Mouse (Mus musculus) cortical plate, adult 2 months (tissue): ENCODE measurements at regions not wholly inside any gene's neighbourhood (a gene's known extent, or its start where the extent isn't known, plus 50 kb on each side); places are given as distances from the start of the nearest gene placed in this dataset.
A peak's percentile ranks its signal among the peaks of the same experiment; 100 is the strongest.

Source experiments
- H3K27ac ChIP-seq: fragments of 200-500 bp; 2 replicates; pipeline ENCODE4 v1.5.1; 2012; ENCODE audit warnings: low read length, control low read depth, inconsistent platforms; ENCODE audit not compliant: insufficient read depth
- H3K4me1 ChIP-seq: fragments of 200-500 bp; 2 replicates; pipeline ENCODE4 v1.6.1; 2011; ENCODE audit warnings: low read length; ENCODE audit not compliant: control insufficient read depth, insufficient read depth
- H3K4me3 ChIP-seq: fragments of 200-500 bp; 2 replicates; pipeline ENCODE4 v1.5.1; 2011; ENCODE audit warnings: mild to moderate bottlenecking, low read length, control low read depth; ENCODE audit not compliant: insufficient read depth
- CTCF ChIP-seq: fragments of 200-500 bp; IDR thresholded peaks from 2 replicates; pipeline ENCODE4 v1.5.1; 2011; ENCODE audit warnings: mild to moderate bottlenecking, control low read depth, low read length; ENCODE audit not compliant: insufficient read depth; ENCODE audit errors: extremely low read depth
- POLR2A ChIP-seq: fragments of 200-500 bp; IDR thresholded peaks from 2 replicates; pipeline ENCODE4 v1.6.1; 2011; ENCODE audit warnings: mild to moderate bottlenecking, low read length, control low read depth; ENCODE audit not compliant: insufficient read depth; ENCODE audit errors: extremely low read depth

- H3K4me3 ChIP-seq = no peak overlapping the region
- no peaks in the 10 kb centered on the region for H3K4me1 ChIP-seq
- H3K27ac ChIP-seq = no peak overlapping the region
- TF ChIP-seq CTCF (no peak), POLR2A (no peak)
These were observed 219.6 kb upstream of the G2e3 start for GRCm38 (mm10) chr12:51128274-51128673.

- peaks cover 8% of the 10 kb centered on the region for H3K4me1 ChIP-seq
- TF ChIP-seq POLR2A (no peak), CTCF (no peak)
- no peak overlapping the region for H3K4me3 ChIP-seq
- H3K27ac ChIP-seq = peak overlapping the region; percentile 63
These were observed 229.1 kb upstream of the G2e3 start for GRCm38 (mm10) chr12:51118781-51119180.

GRCm38 (mm10) chr12:51118021-51118694 lies 229.7 kb upstream of the G2e3 start:
- TF ChIP-seq CTCF (no peak), POLR2A (no peak)
- H3K4me3 ChIP-seq = no peak overlapping the region

GRCm38 (mm10) chr12:51117436-51118020 lies 230.3 kb upstream of the G2e3 start:
- H3K27ac ChIP-seq = peak overlapping the region; percentile 4; the same call in 1 of the 2 replicates
- H3K4me3 ChIP-seq = no peak overlapping the region
- TF ChIP-seq POLR2A (no peak), CTCF (no peak)
- H3K4me1 ChIP-seq = peaks cover 8% of the 10 kb centered on the region

More at GRCm38 (mm10) chr12:51118021-51118694, 229.7 kb upstream of the G2e3 start:
- Histone ChIP-seq H3K27ac (peak overlapping the region; percentile 63), H3K4me1 (peaks cover 8% of the 10 kb centered on the region)

- H3K4me3 ChIP-seq = no peak overlapping the region
- TF ChIP-seq CTCF (no peak), POLR2A (no peak)
- H3K27ac ChIP-seq = no peak overlapping the region
- no peaks in the 10 kb centered on the region for H3K4me1 ChIP-seq
These were observed 236.1 kb upstream of the G2e3 start for GRCm38 (mm10) chr12:51111811-51112210.

- no peaks in the 10 kb centered on the region for H3K4me1 ChIP-seq
- H3K4me3 ChIP-seq = no peak overlapping the region
- TF ChIP-seq POLR2A (no peak), CTCF (no peak)
- no peak overlapping the region for H3K27ac ChIP-seq
These were observed 239.8 kb upstream of the G2e3 start for GRCm38 (mm10) chr12:51108044-51108443.

GRCm38 (mm10) chr12:51103541-51104042 lies 244.3 kb upstream of the G2e3 start:
- TF ChIP-seq CTCF (no peak), POLR2A (no peak)
- Histone ChIP-seq H3K4me3 (no peak overlapping the region), H3K4me1 (no peaks in the 10 kb centered on the region), H3K27ac (no peak overlapping the region)

- no peaks in the 10 kb centered on the region for H3K4me1 ChIP-seq
- no peak for TF ChIP-seq POLR2A
- TF ChIP-seq CTCF = no peak
- no peak overlapping the region for H3K4me3 ChIP-seq
- no peak overlapping the region for H3K27ac ChIP-seq
These were observed 246.2 kb upstream of the G2e3 start for GRCm38 (mm10) chr12:51101636-51102035.

- Histone ChIP-seq H3K4me3 (no peak overlapping the region), H3K27ac (no peak overlapping the region), H3K4me1 (no peaks in the 10 kb centered on the region)
- TF ChIP-seq CTCF (no peak), POLR2A (no peak)
These were observed 247.0 kb upstream of the G2e3 start for GRCm38 (mm10) chr12:51100868-51101267.

- H3K4me3 ChIP-seq = no peak overlapping the region
- no peaks in the 10 kb centered on the region for H3K4me1 ChIP-seq
- H3K27ac ChIP-seq = peak overlapping the region; percentile 56; the same call in 1 of the 2 replicates
- TF ChIP-seq POLR2A (no peak), CTCF (no peak)
These were observed 251.9 kb upstream of the G2e3 start for GRCm38 (mm10) chr12:51095974-51096373.
